Mouse (Mus musculus) neural tube, embryonic 11.5 days (tissue): ENCODE measurements around the gene Naa15. TPM values are rescaled to one million over a fixed set of nuclear protein-coding genes. Genes with fewer than 3 reads are reported as not detected.
A peak's percentile ranks its signal among the peaks of the same experiment; 100 is the strongest.

Source experiments
- ATAC-seq: fragments of 200-750 bp; cut with Nextera tagmentation; 2 replicates; pipeline ENCODE4 v1.8.0; 2017; ENCODE audit warnings: moderate number of reproducible peaks, mild to moderate bottlenecking, moderate TSS enrichment, moderate library complexity; ENCODE audit not compliant: insufficient read depth, low FRiP score, low TSS enrichment
- DNase-seq: peaks from one replicate; pipeline ENCODE4 v3.0.0-alpha.2; 2015; ENCODE audit warnings: low spot score
- H3K27ac ChIP-seq: fragments of 300-500 bp; sonication (generic); 2 replicates; pipeline ENCODE4 v1.5.1; 2014; ENCODE audit warnings: low read depth, mild to moderate bottlenecking, low read length
- H3K27me3 ChIP-seq: fragments of 300-500 bp; sonication (generic); 2 replicates; pipeline ENCODE4 v1.6.1; 2014; ENCODE audit warnings: mild to moderate bottlenecking, low read length, mixed read lengths; ENCODE audit not compliant: control insufficient read depth, insufficient read depth
- H3K36me3 ChIP-seq: fragments of 300-500 bp; sonication (generic); 2 replicates; pipeline ENCODE4 v1.6.1; 2014; ENCODE audit warnings: mild to moderate bottlenecking, low read length, moderate library complexity, mixed read lengths; ENCODE audit not compliant: control insufficient read depth, insufficient read depth
- H3K4me1 ChIP-seq: fragments of 300-500 bp; sonication (generic); 2 replicates; pipeline ENCODE4 v1.6.1; 2014; ENCODE audit warnings: low read length, mixed read lengths; ENCODE audit not compliant: control insufficient read depth, insufficient read depth
- H3K4me2 ChIP-seq: fragments of 300-500 bp; sonication (generic); 2 replicates; pipeline ENCODE4 v1.6.1; 2014; ENCODE audit warnings: low read depth, mild to moderate bottlenecking, moderate library complexity
- H3K4me3 ChIP-seq: fragments of 300-500 bp; sonication (generic); 2 replicates; pipeline ENCODE4 v1.5.1; 2014; ENCODE audit warnings: low read depth, low read length
- H3K9ac ChIP-seq: fragments of 300-500 bp; sonication (generic); 2 replicates; pipeline ENCODE4 v1.6.1; 2014; ENCODE audit warnings: mild to moderate bottlenecking, low read length
- H3K9me3 ChIP-seq: fragments of 300-500 bp; sonication (generic); 2 replicates; pipeline ENCODE4 v1.6.1; 2016; ENCODE audit warnings: low read length; ENCODE audit not compliant: control insufficient read depth
- WGBS: fragments of 180-500 bp; shearing (Covaris S2); extraction: QIAGEN DNeasy Blood & Tissue Kit; methylation state at CpG from one replicate; pipeline ENCODE4 v1.1.7; 2014; 5-methylcytosine and 5-hydroxymethylcytosine counted together
- polyA plus RNA-seq: library from polyadenylated mRNA; unstranded; fragments of >200 nt; fragmentation: Nextera tagmentation; extraction: Ambion mirVana; gene quantifications from 2 replicates; pipeline ENCODE4 v1.2.1, GENCODE M21; 2014

Gene Naa15
- 46.8 and 51.7 TPM in 2 replicates for polyA plus RNA-seq

GRCm38 (mm10) chr3:51415098-51416072 lies at the start of gene Naa15:
Gene Naa15, plus strand, starts transcription at chr3:51415148.
- 6% methylated on average over 43 of the region's 43 CpGs for WGBS

GRCm38 (mm10) chr3:51365517-51365882 lies 49.4 kb upstream of the Naa15 start:
- H3K9ac ChIP-seq: no peak overlapping the region
- no peaks in the 10 kb centered on the region for H3K9me3 ChIP-seq
- no peak for ATAC-seq
- WGBS: 16% methylated on average over 3 of the region's 3 CpGs
- DNase-seq: no peak
- H3K4me3 ChIP-seq: no peak overlapping the region
- H3K4me2 ChIP-seq: peak overlapping the region; percentile 58; the same call in 1 of the 2 replicates
- H3K27ac ChIP-seq: no peak overlapping the region
- no peaks in the 10 kb centered on the region for H3K36me3 ChIP-seq
- no peaks in the 10 kb centered on the region for H3K4me1 ChIP-seq
- H3K27me3 ChIP-seq: no peaks in the 10 kb centered on the region

More at GRCm38 (mm10) chr3:51415098-51416072, at the start of gene Naa15:
- H3K9me3 ChIP-seq: no peaks in the 10 kb centered on the region
- no peaks in the 10 kb centered on the region for H3K36me3 ChIP-seq
- H3K9ac ChIP-seq: peak within 1 kb of the TSS; percentile 98
- peak within 1 kb of the TSS; percentile 98 for H3K4me3 ChIP-seq
- peak; percentile 89 for ATAC-seq
- DNase-seq: peak; percentile 96
- peak within 1 kb of the TSS; percentile 67 for H3K4me2 ChIP-seq
- H3K27ac ChIP-seq: peak within 1 kb of the TSS; percentile 93
- H3K27me3 ChIP-seq: no peaks in the 10 kb centered on the region
- peaks cover 3% of the 10 kb centered on the region for H3K4me1 ChIP-seq

GRCm38 (mm10) chr3:51366926-51367325 lies 48.0 kb upstream of the Naa15 start:
- Histone ChIP-seq H3K4me2 (no peak overlapping the region), H3K9me3 (no peaks in the 10 kb centered on the region), H3K4me1 (no peaks in the 10 kb centered on the region), H3K27ac (no peak overlapping the region), H3K4me3 (no peak overlapping the region), H3K27me3 (no peaks in the 10 kb centered on the region), H3K36me3 (no peaks in the 10 kb centered on the region), H3K9ac (no peak overlapping the region)
- DNase-seq (no peak), ATAC-seq (no peak)
- WGBS: 80% methylated on average over 4 of the region's 4 CpGs

GRCm38 (mm10) chr3:51368011-51368410 lies 46.9 kb upstream of the Naa15 start:
- WGBS: 78% methylated on average over 4 of the region's 4 CpGs
- Histone ChIP-seq H3K9me3 (no peaks in the 10 kb centered on the region), H3K4me2 (no peak overlapping the region), H3K36me3 (no peaks in the 10 kb centered on the region), H3K4me1 (no peaks in the 10 kb centered on the region), H3K27me3 (no peaks in the 10 kb centered on the region), H3K4me3 (no peak overlapping the region), H3K9ac (no peak overlapping the region), H3K27ac (no peak overlapping the region)
- ATAC-seq: no peak
- no peak for DNase-seq

- H3K4me1 ChIP-seq: no peaks in the 10 kb centered on the region
- DNase-seq (no peak), ATAC-seq (no peak)
- no peak overlapping the region for H3K27ac ChIP-seq
- no peaks in the 10 kb centered on the region for H3K27me3 ChIP-seq
- WGBS: 78% methylated on average over 2 of the region's 2 CpGs
- H3K9ac ChIP-seq: no peak overlapping the region
- no peak overlapping the region for H3K4me3 ChIP-seq
- H3K36me3 ChIP-seq: no peaks in the 10 kb centered on the region
- H3K4me2 ChIP-seq: no peak overlapping the region
- no peaks in the 10 kb centered on the region for H3K9me3 ChIP-seq
Observed at GRCm38 (mm10) chr3:51371826-51372225, 43.1 kb upstream of the Naa15 start.

- H3K9ac ChIP-seq: no peak overlapping the region
- WGBS: 77% methylated on average over 5 of the region's 5 CpGs
- H3K4me3 ChIP-seq: no peak overlapping the region
- no peak overlapping the region for H3K27ac ChIP-seq
- H3K36me3 ChIP-seq: no peaks in the 10 kb centered on the region
- ATAC-seq (no peak), DNase-seq (no peak)
- H3K4me1 ChIP-seq: no peaks in the 10 kb centered on the region
- H3K4me2 ChIP-seq: no peak overlapping the region
- H3K27me3 ChIP-seq: no peaks in the 10 kb centered on the region
- no peaks in the 10 kb centered on the region for H3K9me3 ChIP-seq
Observed at GRCm38 (mm10) chr3:51372883-51373282, 42.1 kb upstream of the Naa15 start.

DNA sequence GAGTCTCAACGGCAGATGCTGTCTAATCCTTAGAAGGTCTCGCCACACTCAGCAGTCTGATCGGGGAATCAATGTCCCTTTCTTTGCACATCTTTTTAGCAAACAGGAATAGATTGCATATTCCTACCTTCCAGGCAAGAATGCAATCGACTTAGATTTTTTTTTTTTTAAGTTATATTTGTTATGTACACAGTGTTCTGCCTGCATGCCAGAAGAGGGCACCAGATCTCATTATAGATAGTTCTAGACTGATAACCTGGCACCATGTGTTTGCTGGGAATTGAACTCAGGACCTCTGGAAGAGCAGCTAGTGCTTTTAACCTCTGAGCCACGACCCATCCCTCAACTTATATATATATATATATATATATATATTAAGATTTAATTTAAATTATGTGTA lies 41.4 kb upstream of the Naa15 start:
- Histone ChIP-seq H3K9me3 (no peaks in the 10 kb centered on the region), H3K27ac (no peak overlapping the region), H3K4me2 (no peak overlapping the region), H3K27me3 (no peaks in the 10 kb centered on the region), H3K36me3 (no peaks in the 10 kb centered on the region), H3K9ac (no peak overlapping the region), H3K4me3 (no peak overlapping the region), H3K4me1 (no peaks in the 10 kb centered on the region)
- WGBS: 76% methylated on average over 5 of the region's 5 CpGs
- no peak for DNase-seq
- no peak for ATAC-seq

DNA sequence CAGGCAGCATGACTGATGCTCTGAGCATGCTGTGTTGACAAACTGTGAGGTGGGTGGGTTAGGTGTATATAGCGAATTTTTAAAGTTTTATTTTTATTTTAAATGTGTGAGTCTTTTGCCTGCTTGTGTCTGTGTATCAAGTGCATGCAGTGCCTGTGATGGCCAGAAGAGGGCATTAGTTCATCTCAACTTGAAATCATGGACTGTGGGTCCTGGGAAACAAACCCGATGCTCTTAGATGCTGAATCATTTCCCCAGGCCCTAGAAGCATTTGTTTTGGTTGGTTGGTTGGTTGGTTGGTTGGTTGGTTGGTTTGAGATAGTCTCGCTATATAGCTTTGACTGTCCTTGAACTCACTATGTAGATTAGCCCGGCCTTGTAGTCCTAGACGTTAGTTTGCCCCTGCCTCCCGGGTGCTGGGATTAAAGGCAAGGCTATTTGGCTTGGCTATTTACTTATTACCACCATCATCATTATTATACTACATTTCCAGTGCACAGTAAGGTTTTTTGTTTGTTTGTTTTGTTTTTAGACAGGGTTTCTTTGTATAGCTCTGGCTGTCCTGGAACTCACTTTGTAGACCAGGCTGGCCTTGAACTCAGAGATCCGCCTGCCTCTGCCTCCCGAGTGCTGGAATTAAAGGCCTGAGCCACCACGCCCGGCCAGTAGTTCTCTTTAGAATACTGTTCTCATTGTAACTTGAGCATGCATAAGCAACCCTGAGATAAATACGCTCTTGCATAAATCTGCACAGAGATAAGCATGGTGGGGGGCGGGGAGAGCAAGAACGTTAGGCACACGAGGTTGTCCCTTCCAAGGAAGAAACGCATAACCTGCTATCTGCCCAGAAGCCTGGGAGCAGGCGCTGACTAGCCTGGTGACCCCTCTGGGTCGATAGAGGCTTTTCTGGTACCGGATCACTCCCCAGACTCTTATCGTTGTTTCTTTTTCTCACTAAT lies 39.4 kb upstream of the Naa15 start:
- H3K9ac ChIP-seq: no peak overlapping the region
- no peaks in the 10 kb centered on the region for H3K27me3 ChIP-seq
- no peak overlapping the region for H3K27ac ChIP-seq
- no peak overlapping the region for H3K4me3 ChIP-seq
- H3K4me2 ChIP-seq: no peak overlapping the region
- 90% methylated on average over 19 of the region's 19 CpGs for WGBS
- H3K4me1 ChIP-seq: no peaks in the 10 kb centered on the region
- DNase-seq (no peak), ATAC-seq (no peak)
- H3K36me3 ChIP-seq: no peaks in the 10 kb centered on the region
- H3K9me3 ChIP-seq: no peaks in the 10 kb centered on the region
